Mouse (Mus musculus): Measurements from ENCODE around the gene Abcb8.

Abcb8 gene

GRCm38 (mm10) chr5:24427285-24427633 is 33.8 kb downstream of the Abcb8 start:
- no peak for DNase-seq

GRCm38 (mm10) chr5:24427981-24428402 is 34.5 kb downstream of the Abcb8 start:
- DNase-seq: peak; percentile 62

DNA sequence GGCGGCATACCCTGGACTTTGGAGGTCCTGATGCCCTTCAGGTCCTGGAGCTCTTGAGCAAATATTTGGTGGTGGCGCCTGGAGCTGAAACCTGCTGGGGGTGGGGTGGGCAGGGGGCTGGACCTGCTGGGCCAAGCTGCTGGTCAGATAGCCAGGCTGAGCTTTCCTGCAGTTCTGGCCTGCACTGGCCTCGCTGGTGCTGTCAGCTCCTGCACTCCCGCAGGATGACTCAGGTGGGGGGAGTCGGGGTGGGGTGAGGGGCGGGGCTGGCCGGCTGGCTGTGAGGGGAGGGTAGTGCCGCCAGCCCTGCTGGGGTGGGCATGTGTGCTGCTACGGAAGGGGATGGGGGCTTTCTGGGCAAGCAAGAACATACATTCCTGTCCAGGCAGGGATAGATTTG is 35.1 kb downstream of the Abcb8 start:
- DNase-seq: no peak

- no peak for DNase-seq
Observed at GRCm38 (mm10) chr5:24433993-24434392, 40.5 kb downstream of the Abcb8 start.

GRCm38 (mm10) chr5:24441187-24441586 is 47.7 kb downstream of the Abcb8 start:
- no peak for DNase-seq

GRCm38 (mm10) chr5:24442029-24442428 is 48.6 kb downstream of the Abcb8 start:
- DNase-seq: no peak

GRCm38 (mm10) chr5:24443204-24443603 is 49.7 kb downstream of the Abcb8 start:
- DNase-seq: no peak

- no peak for DNase-seq
Observed at GRCm38 (mm10) chr5:24443927-24444326, 50.5 kb downstream of the Abcb8 start.

- peak; percentile 96 for DNase-seq
Observed at GRCm38 (mm10) chr5:24444746-24445427, 51.4 kb downstream of the Abcb8 start, which contains the start of gene Fastk. Gene Fastk, minus strand, starts transcription at chr5:24445287.

GRCm38 (mm10) chr5:24445428-24446080 is 52.1 kb downstream of the Abcb8 start:
- no peak for DNase-seq

- no peak for DNase-seq
Observed at GRCm38 (mm10) chr5:24446630-24447029, 53.2 kb downstream of the Abcb8 start.

GRCm38 (mm10) chr5:24447624-24448298 is 54.3 kb downstream of the Abcb8 start, which contains the start of gene Tmub1:
Gene Tmub1, minus strand, starts transcription at chr5:24447854.
- DNase-seq: peak; percentile 85

GRCm38 (mm10) chr5:24451264-24452029 is 58.0 kb downstream of the Abcb8 start:
- DNase-seq: peak; percentile 93

DNA sequence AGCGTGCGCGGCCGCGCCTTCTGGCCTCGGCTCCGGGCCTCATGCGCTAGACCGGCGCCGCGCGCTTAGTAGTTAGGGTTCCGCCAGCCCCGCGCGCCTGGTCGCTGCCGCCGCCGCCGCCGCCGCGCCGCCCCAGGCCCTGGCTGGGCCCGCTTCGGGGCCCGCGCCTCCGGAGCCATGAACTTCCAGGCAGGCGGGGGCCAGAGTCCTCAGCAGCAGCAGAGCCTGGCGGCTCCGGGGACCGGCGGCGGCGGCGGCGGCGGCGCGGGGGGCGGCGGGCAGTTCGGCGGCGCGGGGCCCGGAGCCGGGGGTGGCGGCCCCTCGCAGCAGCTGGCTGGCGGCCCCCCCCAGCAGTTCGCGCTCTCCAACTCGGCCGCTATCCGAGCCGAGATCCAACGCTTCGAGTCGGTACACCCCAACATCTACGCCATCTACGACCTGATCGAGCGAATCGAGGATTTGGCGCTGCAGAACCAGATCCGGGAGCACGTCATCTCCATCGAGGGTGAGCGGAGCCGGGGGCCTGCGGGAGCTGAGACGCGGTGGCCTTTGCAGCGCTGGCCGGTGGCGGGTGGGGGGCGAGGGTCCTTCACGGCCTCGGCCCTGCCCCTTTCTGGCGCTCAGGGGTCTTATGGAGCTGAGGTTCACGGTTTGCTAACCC is 58.7 kb downstream of the Abcb8 start, which contains the start of gene Agap3:
Agap3 (plus strand) TSS at position 148 of the 661 bp plus-strand sequence.
- DNase-seq: peak; percentile 59

- peak; percentile 62 for DNase-seq
Observed at GRCm38 (mm10) chr5:24452691-24453233, 59.3 kb downstream of the Abcb8 start.

DNA sequence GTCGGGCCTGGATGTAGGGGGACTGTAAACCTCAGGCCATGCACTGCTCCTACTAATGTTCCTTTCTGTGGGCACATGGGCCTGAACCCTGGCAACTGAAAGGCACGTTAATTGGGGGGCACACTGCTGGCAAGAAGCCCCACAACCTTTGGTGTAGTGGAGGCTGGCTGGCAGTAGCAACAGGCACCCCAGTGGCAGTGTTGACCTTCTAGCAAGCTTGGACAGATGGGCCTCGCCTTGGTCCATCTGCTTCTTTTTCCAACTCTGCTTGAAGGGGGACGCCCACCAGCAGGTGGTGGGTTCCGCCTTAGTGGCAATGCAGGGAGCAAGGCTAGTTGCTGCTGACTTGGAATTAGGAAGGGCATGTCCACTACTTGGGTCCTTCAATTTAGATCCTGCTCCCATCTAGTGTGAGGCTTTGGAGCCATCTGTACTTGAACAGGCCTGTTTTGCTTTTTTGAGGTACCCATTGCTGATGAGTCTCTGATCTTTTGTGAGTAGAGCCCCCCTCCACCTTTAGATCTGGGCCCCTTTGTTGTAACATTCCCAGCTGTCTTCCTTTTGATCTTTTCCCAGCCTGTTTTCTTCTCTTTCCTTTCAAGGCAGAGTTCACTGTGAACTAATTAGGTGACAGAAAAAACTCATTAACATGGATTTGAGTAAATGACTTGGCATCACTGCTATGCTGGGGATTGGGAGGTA is 60.0 kb downstream of the Abcb8 start:
- DNase-seq: peak; percentile 84

GRCm38 (mm10) chr5:24453985-24454303 is 60.5 kb downstream of the Abcb8 start:
- DNase-seq: no peak

GRCm38 (mm10) chr5:24455076-24455475 is 61.6 kb downstream of the Abcb8 start:
- DNase-seq: no peak

DNA sequence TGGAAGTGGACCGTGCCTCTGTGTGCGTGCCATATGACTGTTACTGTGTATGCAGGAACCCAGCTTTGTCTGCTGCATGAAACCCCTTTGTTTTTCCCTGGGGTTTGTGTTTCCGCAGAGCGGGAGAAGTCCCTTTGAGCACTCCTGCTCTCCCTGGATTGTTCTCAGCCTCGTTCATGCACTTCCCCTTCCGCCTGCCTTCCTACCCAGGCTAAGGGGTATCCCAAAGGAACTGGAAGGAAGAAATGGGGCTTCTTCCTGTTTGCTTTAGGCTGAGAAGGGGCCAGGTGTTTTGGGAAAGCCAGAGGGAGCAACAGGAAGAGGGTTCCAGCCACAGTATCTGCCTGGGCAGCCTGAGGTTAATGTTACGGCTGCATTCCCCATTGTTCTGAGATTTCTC is 62.1 kb downstream of the Abcb8 start:
- no peak for DNase-seq

Measured in retina, postnatal 1 day (tissue).